Mouse (Mus musculus) urinary bladder, postnatal 14 days (tissue): ENCODE measurements around the gene Cacna2d2.

Experiments
- DNase-seq: peaks from one replicate; pipeline ENCODE4 v3.0.0; 2021; ENCODE audit warnings: low spot score

Gene Cacna2d2

GRCm38 (mm10) chr9:107399491-107399971, at the start of gene Cacna2d2:
Gene Cacna2d2, plus strand, starts transcription at chr9:107399612.
- peak; percentile 35 for DNase-seq

GRCm38 (mm10) chr9:107354826-107355225, 44.6 kb upstream of the Cacna2d2 start:
- no peak for DNase-seq

- DNase-seq, result peak; percentile 68
These were observed 43.3 kb upstream of the Cacna2d2 start for GRCm38 (mm10) chr9:107355870-107356765.

- DNase-seq, result peak; percentile 75
These were observed 41.8 kb upstream of the Cacna2d2 start for GRCm38 (mm10) chr9:107357651-107358050.

GRCm38 (mm10) chr9:107360989-107361388, 38.4 kb upstream of the Cacna2d2 start:
- no peak for DNase-seq

- DNase-seq, result peak; percentile 51
These were observed 32.8 kb upstream of the Cacna2d2 start for GRCm38 (mm10) chr9:107366644-107367043.

GRCm38 (mm10) chr9:107368302-107368701, 31.1 kb upstream of the Cacna2d2 start:
- no peak for DNase-seq

- no peak for DNase-seq
These were observed 29.9 kb upstream of the Cacna2d2 start for GRCm38 (mm10) chr9:107369270-107370105.

- no peak for DNase-seq
These were observed 29.3 kb upstream of the Cacna2d2 start for GRCm38 (mm10) chr9:107370106-107370463.

GRCm38 (mm10) chr9:107372441-107372840, 27.0 kb upstream of the Cacna2d2 start:
- no peak for DNase-seq

- DNase-seq, result peak; percentile 50
These were observed 24.8 kb upstream of the Cacna2d2 start for GRCm38 (mm10) chr9:107374623-107375022.

GRCm38 (mm10) chr9:107375451-107375850, 24.0 kb upstream of the Cacna2d2 start:
- DNase-seq, result no peak

- no peak for DNase-seq
These were observed 21.4 kb upstream of the Cacna2d2 start for GRCm38 (mm10) chr9:107377961-107378512.

GRCm38 (mm10) chr9:107381723-107382122, 17.7 kb upstream of the Cacna2d2 start:
- peak; percentile 32 for DNase-seq

- no peak for DNase-seq
These were observed 15.0 kb upstream of the Cacna2d2 start for GRCm38 (mm10) chr9:107384396-107384795.

GRCm38 (mm10) chr9:107386722-107387121, 12.7 kb upstream of the Cacna2d2 start:
- peak; percentile 46 for DNase-seq

- DNase-seq, result no peak
These were observed 11.7 kb upstream of the Cacna2d2 start for GRCm38 (mm10) chr9:107387708-107388107.

GRCm38 (mm10) chr9:107388263-107388662, 11.1 kb upstream of the Cacna2d2 start:
- DNase-seq, result no peak

GRCm38 (mm10) chr9:107396397-107396796, 3.0 kb upstream of the Cacna2d2 start:
- DNase-seq, result no peak

- no peak for DNase-seq
These were observed 444 bp upstream of the Cacna2d2 start for GRCm38 (mm10) chr9:107398968-107399367.

- DNase-seq, result no peak
These were observed 674 bp downstream of the Cacna2d2 start for GRCm38 (mm10) chr9:107400060-107400511.

- DNase-seq, result no peak
These were observed 1.4 kb downstream of the Cacna2d2 start for GRCm38 (mm10) chr9:107400666-107401285.
